Mouse (Mus musculus) T-helper 1 cell (primary cell): Measurements from ENCODE around the gene Gm21310.
"Not testable (repeated sequence)": the region's sequence is repeated elsewhere in the genome, so short reads cannot be mapped to it uniquely, and the experiment has no call there.

ENCODE experiments used
- in situ Hi-C: fragments of 300-600 bp; cut with MboI, MseI; formaldehyde crosslinking; loops from one replicate; pipeline ENCODE4 v1.15.1; 2025; ENCODE audit warnings: high pct_unique_total_duplicates

Gm21310 gene

GRCm38 (mm10) chrY:10147083-10147482 lies at the start of gene Gm21310:
Gene Gm21310, minus strand, starts transcription at chrY:10147183.
- in situ Hi-C loops: not testable (repeated sequence)
